Mouse (Mus musculus): ENCODE measurements at regions not wholly inside any gene's neighbourhood (a gene's known extent, or its start where the extent isn't known, plus 50 kb on each side); places are given as distances from the start of the nearest gene placed in this dataset.

GRCm38 (mm10) chr8:92518486-92518885, 155.6 kb upstream of the Irx6 start:
- TF ChIP-seq CTCF (IDR thresholded peaks at IDR 0.05; ENCODE audit: extremely low read depth, insufficient read length, insufficient replicate concordance, low read depth, low read length): no peak
- no peak for TF ChIP-seq POLR2A (IDR thresholded peaks at IDR 0.05; ENCODE audit: low read depth, low read length)
